Mouse (Mus musculus) kidney, postnatal 0 days (tissue): ENCODE measurements around the gene Phlpp1. TPM values are rescaled to one million over a fixed set of nuclear protein-coding genes. Genes with fewer than 3 reads are reported as not detected.

Experiments used
- ATAC-seq: fragments of 200-750 bp; cut with Nextera tagmentation; replicated peaks from 2 replicates; pipeline ENCODE4 v1.8.0; 2017; ENCODE audit warnings: low read depth, moderate number of reproducible peaks, moderate TSS enrichment, moderate library complexity; ENCODE audit not compliant: low FRiP score
- DNase-seq: peaks from one replicate; pipeline ENCODE4 v3.0.0-alpha.2; 2016; ENCODE audit warnings: low spot score
- H3K27ac ChIP-seq: fragments of 300-500 bp; sonication (generic); 2 replicates; pipeline ENCODE4 v1.5.1; 2014; ENCODE audit warnings: mild to moderate bottlenecking
- H3K27me3 ChIP-seq: fragments of 300-500 bp; sonication (generic); 2 replicates; pipeline ENCODE4 v1.6.1; 2014; ENCODE audit warnings: low read length, mixed read lengths; ENCODE audit not compliant: insufficient read depth
- H3K36me3 ChIP-seq: fragments of 300-500 bp; sonication (generic); 2 replicates; pipeline ENCODE4 v1.6.1; 2014; ENCODE audit warnings: low read length, mixed read lengths; ENCODE audit not compliant: insufficient read depth
- H3K4me1 ChIP-seq: fragments of 300-500 bp; sonication (generic); replicated peaks from 2 replicates; pipeline ENCODE4 v1.6.1; 2014; ENCODE audit warnings: antibody characterized with exemption, low read length, mixed read lengths; ENCODE audit not compliant: insufficient read depth
- H3K4me2 ChIP-seq: fragments of 300-500 bp; sonication (generic); 2 replicates; pipeline ENCODE4 v1.6.1; 2014; ENCODE audit warnings: mild to moderate bottlenecking, low read length, moderate library complexity, mixed read lengths
- H3K4me3 ChIP-seq: fragments of 300-500 bp; sonication (generic); replicated peaks from 2 replicates; pipeline ENCODE4 v1.5.1; 2014; ENCODE audit warnings: low read depth, low read length
- H3K9ac ChIP-seq: fragments of 300-500 bp; sonication (generic); 2 replicates; pipeline ENCODE4 v1.6.1; 2014; ENCODE audit warnings: low read depth, low read length
- H3K9me3 ChIP-seq: fragments of 300-500 bp; sonication (generic); replicated peaks from 2 replicates; pipeline ENCODE4 v1.6.1; 2016; ENCODE audit warnings: low read length, inconsistent platforms, mixed read lengths
- CTCF ChIP-seq: IDR thresholded peaks from 2 replicates; pipeline ENCODE4 v1.5.1; 2016; ENCODE audit warnings: antibody characterized with exemption, low read depth, mild to moderate bottlenecking, moderate library complexity
- WGBS: fragments of 180-500 bp; shearing (Covaris S2); extraction: QIAGEN DNeasy Blood & Tissue Kit; methylation state at CpG from one replicate; pipeline ENCODE4 v1.1.7; 2014; 5-methylcytosine and 5-hydroxymethylcytosine counted together
- polyA plus RNA-seq: library from polyadenylated mRNA; unstranded; fragments of >200 nt; fragmentation: Nextera tagmentation; extraction: Ambion mirVana; gene quantifications from 2 replicates; pipeline ENCODE4 v1.2.1, GENCODE M21; 2015

Phlpp1 gene
- polyA plus RNA-seq, 1 experiment from 2014 or later, result 2.9 TPM

DNA sequence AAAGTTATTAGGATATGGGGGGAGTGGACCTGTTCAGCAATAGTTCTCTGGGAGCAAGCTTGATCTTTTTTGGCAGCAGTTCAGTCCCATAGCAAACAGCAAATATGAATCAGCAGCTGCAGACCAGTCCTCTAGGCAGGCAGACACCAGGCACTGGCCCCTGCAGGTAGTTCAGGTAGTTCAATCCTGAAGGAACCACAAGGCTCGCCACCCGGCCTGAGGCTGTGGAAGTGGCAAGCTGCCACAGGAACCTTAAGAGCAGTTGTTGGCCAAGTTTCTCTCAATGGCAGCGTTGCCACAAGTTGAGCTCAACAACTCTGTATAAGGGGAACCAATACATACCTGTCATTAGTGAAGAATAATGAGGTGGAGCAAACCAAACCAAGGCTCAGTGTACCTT is 58.8 kb downstream of the Phlpp1 start:
- Histone ChIP-seq H3K4me1 (0 out of 2 replicates have a peak, but pooled peaks cover 2% of the 10 kb centered on the region), H3K9me3 (no peaks in the 10 kb centered on the region), H3K9ac (no peak overlapping the region), H3K27ac (no peak overlapping the region), H3K4me2 (no peak overlapping the region), H3K4me3 (no peak overlapping the region), H3K27me3 (no peaks in the 10 kb centered on the region), H3K36me3 (no peaks in the 10 kb centered on the region)
- no peak for DNase-seq
- TF ChIP-seq CTCF, result no peak
- no peak for ATAC-seq
- 88% methylated on average over 3 of the region's 3 CpGs for WGBS

GRCm38 (mm10) chr1:106231345-106231744 is 59.8 kb downstream of the Phlpp1 start:
- 83% methylated on average over 5 of the region's 5 CpGs for WGBS
- Histone ChIP-seq H3K27me3 (no peaks in the 10 kb centered on the region), H3K36me3 (no peaks in the 10 kb centered on the region), H3K9me3 (no peaks in the 10 kb centered on the region), H3K27ac (no peak overlapping the region), H3K4me2 (no peak overlapping the region), H3K4me1 (0 out of 2 replicates have a peak, but pooled peaks cover 3% of the 10 kb centered on the region), H3K9ac (no peak overlapping the region), H3K4me3 (no peak overlapping the region)
- ATAC-seq (no peak), DNase-seq (no peak)
- TF ChIP-seq CTCF, result no peak

DNA sequence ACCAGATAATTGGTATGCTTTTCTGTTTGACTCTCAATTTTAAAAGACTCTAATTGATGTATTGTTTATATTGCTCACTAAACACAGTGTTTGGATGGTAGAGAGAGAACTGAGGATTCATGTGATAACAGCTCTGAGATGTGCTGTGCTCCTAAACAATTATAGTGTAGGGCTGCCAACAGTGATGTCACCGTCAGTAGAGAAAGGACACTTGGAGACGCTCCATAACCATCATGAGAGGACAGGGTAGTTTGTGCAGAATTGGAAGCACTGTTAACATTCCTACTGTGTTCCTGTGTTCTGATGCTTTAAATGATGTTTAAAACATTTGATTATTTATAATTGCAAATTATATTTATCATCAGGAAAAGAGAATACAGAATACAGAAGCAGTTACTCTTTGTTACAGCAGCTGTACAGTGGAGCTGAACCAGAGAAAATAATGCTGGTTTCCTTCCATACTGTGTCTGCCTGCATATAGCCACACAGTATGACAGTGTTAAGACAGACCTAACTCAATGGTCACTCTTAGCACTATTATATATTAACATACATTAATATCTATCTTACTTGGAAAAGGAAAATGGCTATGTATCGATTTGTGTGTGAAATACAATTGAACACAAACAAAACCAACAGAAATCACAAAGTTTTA is 60.4 kb downstream of the Phlpp1 start:
- Histone ChIP-seq H3K4me3 (no peak overlapping the region), H3K9ac (no peak overlapping the region), H3K27me3 (no peaks in the 10 kb centered on the region), H3K4me2 (no peak overlapping the region), H3K27ac (no peak overlapping the region), H3K9me3 (no peaks in the 10 kb centered on the region), H3K36me3 (no peaks in the 10 kb centered on the region), H3K4me1 (0 out of 2 replicates have a peak, but pooled peaks cover 3% of the 10 kb centered on the region)
- TF ChIP-seq CTCF, result no peak
- WGBS, result 80% methylated on average over 3 of the region's 3 CpGs
- DNase-seq (peak; percentile 39), ATAC-seq (no peak)

- no peak for DNase-seq
- no peak for ATAC-seq
- 86% methylated on average over 4 of the region's 4 CpGs for WGBS
Observed at GRCm38 (mm10) chr1:106232460-106232850, 60.9 kb downstream of the Phlpp1 start.

GRCm38 (mm10) chr1:106236986-106237385 is 65.4 kb downstream of the Phlpp1 start:
- no peak overlapping the region for H3K9ac ChIP-seq
- DNase-seq (no peak), ATAC-seq (no peak)
- no peak for TF ChIP-seq CTCF
- H3K36me3 ChIP-seq, result no peaks in the 10 kb centered on the region
- 0 out of 2 replicates have a peak, but pooled peaks cover 3% of the 10 kb centered on the region for H3K4me1 ChIP-seq
- H3K4me3 ChIP-seq, result no peak overlapping the region
- no peaks in the 10 kb centered on the region for H3K27me3 ChIP-seq
- peak overlapping the region; percentile 25; the same call in 1 of the 2 replicates for H3K27ac ChIP-seq
- no peak overlapping the region for H3K4me2 ChIP-seq
- no peaks in the 10 kb centered on the region for H3K9me3 ChIP-seq

More at GRCm38 (mm10) chr1:106232460-106232850, 60.9 kb downstream of the Phlpp1 start:
- Histone ChIP-seq H3K4me1 (0 out of 2 replicates have a peak, but pooled peaks cover 3% of the 10 kb centered on the region), H3K36me3 (no peaks in the 10 kb centered on the region), H3K27me3 (no peaks in the 10 kb centered on the region), H3K4me2 (no peak overlapping the region), H3K27ac (no peak overlapping the region), H3K9ac (no peak overlapping the region), H3K9me3 (no peaks in the 10 kb centered on the region), H3K4me3 (no peak overlapping the region)
- no peak for TF ChIP-seq CTCF

GRCm38 (mm10) chr1:106240116-106240685 is 68.6 kb downstream of the Phlpp1 start:
- ATAC-seq (no peak), DNase-seq (no peak)
- no peak overlapping the region for H3K4me2 ChIP-seq
- no peaks in the 10 kb centered on the region for H3K27me3 ChIP-seq
- no peak for TF ChIP-seq CTCF
- H3K9ac ChIP-seq, result no peak overlapping the region
- no peaks in the 10 kb centered on the region for H3K9me3 ChIP-seq
- no peaks in the 10 kb centered on the region for H3K36me3 ChIP-seq
- 71% methylated on average over 7 of the region's 7 CpGs for WGBS
- H3K4me3 ChIP-seq, result no peak overlapping the region
- 0 out of 2 replicates have a peak, but pooled peaks cover 2% of the 10 kb centered on the region for H3K4me1 ChIP-seq
- no peak overlapping the region for H3K27ac ChIP-seq
